Mouse (Mus musculus): Measurements from ENCODE around the gene Pabpc4. TPM values are rescaled to one million over a fixed set of nuclear protein-coding genes. Genes with fewer than 3 reads are reported as not detected.
"Not testable (repeated sequence)": the region's sequence is repeated elsewhere in the genome, so short reads cannot be mapped to it uniquely, and the experiment has no call there.

Gene Pabpc4
- polyA plus RNA-seq, 1 experiment, result 221 TPM

- Histone ChIP-seq H3K9ac (ENCODE audit: low read depth, poor library complexity, severe bottlenecking) (no peak overlapping the region), H3K4me3 (ENCODE audit: low read depth, low read length) (no peak overlapping the region), H3K4me1 (ENCODE audit: control insufficient read depth, insufficient read depth, low read length) (no peaks in the 10 kb centered on the region), H3K27me3 (ENCODE audit: control insufficient read depth, insufficient read depth, low read length, poor library complexity, severe bottlenecking) (no peaks in the 10 kb centered on the region), H3K36me3 (ENCODE audit: control insufficient read depth, insufficient read depth, low read length, poor library complexity, severe bottlenecking) (no peaks in the 10 kb centered on the region), H3K27ac (ENCODE audit: insufficient read depth, low read length) (no peak overlapping the region), H3K9me3 (replicated peaks; ENCODE audit: control insufficient read depth, insufficient read depth, low read length, poor library complexity, severe bottlenecking) (no peaks in the 10 kb centered on the region)
- TF ChIP-seq POLR2A (IDR thresholded peaks at IDR 0.05; ENCODE audit: insufficient read depth, low read length), result no peak
- no peak for TF ChIP-seq CTCF (IDR thresholded peaks at IDR 0.05; ENCODE audit: low read depth, low read length)
- no peak for TF ChIP-seq EP300 (IDR thresholded peaks at IDR 0.05; ENCODE audit: insufficient read depth, low read depth, low read length)
These were observed 1.9 kb upstream of the Pabpc4 start for GRCm38 (mm10) chr4:123260071-123260746.

DNA sequence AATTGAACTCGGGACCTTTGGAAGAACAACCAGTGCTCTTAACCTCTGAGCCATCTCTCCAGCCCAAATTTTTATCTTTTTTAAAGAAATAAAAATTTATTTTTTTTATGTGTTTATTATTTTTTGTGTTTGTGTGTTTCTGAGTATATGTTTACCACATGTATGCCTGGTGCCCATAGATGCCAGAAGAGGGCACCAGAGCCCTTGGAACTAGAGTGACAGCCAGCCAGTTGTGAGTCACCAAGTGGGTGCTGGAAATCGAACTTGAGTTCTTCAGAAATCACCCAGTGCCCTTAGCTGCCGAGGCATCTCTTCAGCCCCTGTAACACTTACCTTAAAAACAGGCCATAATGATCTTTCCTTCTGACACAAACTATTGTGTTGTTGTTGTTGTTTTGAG lies 8.9 kb downstream of the Pabpc4 start:
- H3K4me1 ChIP-seq (ENCODE audit: control insufficient read depth, insufficient read depth, low read length), result no peaks in the 10 kb centered on the region
- no peak overlapping the region for H3K9ac ChIP-seq (ENCODE audit: low read depth, poor library complexity, severe bottlenecking)
- TF ChIP-seq EP300 (IDR thresholded peaks at IDR 0.05; ENCODE audit: insufficient read depth, low read depth, low read length), result no peak
- TF ChIP-seq POLR2A (IDR thresholded peaks at IDR 0.05; ENCODE audit: insufficient read depth, low read length), result no peak
- peak; percentile 35 for TF ChIP-seq CTCF (IDR thresholded peaks at IDR 0.05; ENCODE audit: low read depth, low read length)
- H3K36me3 ChIP-seq (ENCODE audit: control insufficient read depth, insufficient read depth, low read length, poor library complexity, severe bottlenecking), result no peaks in the 10 kb centered on the region
- no peak overlapping the region for H3K4me3 ChIP-seq (ENCODE audit: low read depth, low read length)
- no peaks in the 10 kb centered on the region for H3K27me3 ChIP-seq (ENCODE audit: control insufficient read depth, insufficient read depth, low read length, poor library complexity, severe bottlenecking)
- no peaks in the 10 kb centered on the region for H3K9me3 ChIP-seq (replicated peaks; ENCODE audit: control insufficient read depth, insufficient read depth, low read length, poor library complexity, severe bottlenecking)
- H3K27ac ChIP-seq (ENCODE audit: insufficient read depth, low read length), result no peak overlapping the region

- Histone ChIP-seq H3K4me3 (ENCODE audit: low read depth, low read length) (no peak overlapping the region), H3K9me3 (replicated peaks; ENCODE audit: control insufficient read depth, insufficient read depth, low read length, poor library complexity, severe bottlenecking) (no peaks in the 10 kb centered on the region), H3K9ac (ENCODE audit: low read depth, poor library complexity, severe bottlenecking) (no peak overlapping the region), H3K4me1 (ENCODE audit: control insufficient read depth, insufficient read depth, low read length) (no peaks in the 10 kb centered on the region), H3K27ac (ENCODE audit: insufficient read depth, low read length) (no peak overlapping the region), H3K36me3 (ENCODE audit: control insufficient read depth, insufficient read depth, low read length, poor library complexity, severe bottlenecking) (peaks cover 9% of the 10 kb centered on the region; the same call in 1 of the 2 replicates), H3K27me3 (ENCODE audit: control insufficient read depth, insufficient read depth, low read length, poor library complexity, severe bottlenecking) (no peaks in the 10 kb centered on the region)
- TF ChIP-seq EP300 (IDR thresholded peaks at IDR 0.05; ENCODE audit: insufficient read depth, low read depth, low read length) (no peak), CTCF (IDR thresholded peaks at IDR 0.05; ENCODE audit: low read depth, low read length) (no peak), POLR2A (IDR thresholded peaks at IDR 0.05; ENCODE audit: insufficient read depth, low read length) (no peak)
These were observed 18.0 kb downstream of the Pabpc4 start for GRCm38 (mm10) chr4:123280117-123280516.

- no peak overlapping the region for H3K27ac ChIP-seq (ENCODE audit: insufficient read depth, low read length)
- H3K27me3 ChIP-seq (ENCODE audit: control insufficient read depth, insufficient read depth, low read length, poor library complexity, severe bottlenecking), result no peaks in the 10 kb centered on the region
- H3K4me3 ChIP-seq (ENCODE audit: low read depth, low read length), result peak overlapping the region; percentile 70
- peak overlapping the region; percentile 61 for H3K9ac ChIP-seq (ENCODE audit: low read depth, poor library complexity, severe bottlenecking)
- peaks cover 32% of the 10 kb centered on the region for H3K36me3 ChIP-seq (ENCODE audit: control insufficient read depth, insufficient read depth, low read length, poor library complexity, severe bottlenecking)
- TF ChIP-seq EP300 (IDR thresholded peaks at IDR 0.05; ENCODE audit: insufficient read depth, low read depth, low read length) (peak; percentile 65; the same call in 1 of the 2 replicates), POLR2A (IDR thresholded peaks at IDR 0.05; ENCODE audit: insufficient read depth, low read length) (no peak), CTCF (IDR thresholded peaks at IDR 0.05; ENCODE audit: low read depth, low read length) (peak; percentile 75)
- H3K9me3 ChIP-seq (replicated peaks; ENCODE audit: control insufficient read depth, insufficient read depth, low read length, poor library complexity, severe bottlenecking), result no peaks in the 10 kb centered on the region
- no peaks in the 10 kb centered on the region for H3K4me1 ChIP-seq (ENCODE audit: control insufficient read depth, insufficient read depth, low read length)
These were observed 20.3 kb downstream of the Pabpc4 start for GRCm38 (mm10) chr4:123282500-123282899.

DNA sequence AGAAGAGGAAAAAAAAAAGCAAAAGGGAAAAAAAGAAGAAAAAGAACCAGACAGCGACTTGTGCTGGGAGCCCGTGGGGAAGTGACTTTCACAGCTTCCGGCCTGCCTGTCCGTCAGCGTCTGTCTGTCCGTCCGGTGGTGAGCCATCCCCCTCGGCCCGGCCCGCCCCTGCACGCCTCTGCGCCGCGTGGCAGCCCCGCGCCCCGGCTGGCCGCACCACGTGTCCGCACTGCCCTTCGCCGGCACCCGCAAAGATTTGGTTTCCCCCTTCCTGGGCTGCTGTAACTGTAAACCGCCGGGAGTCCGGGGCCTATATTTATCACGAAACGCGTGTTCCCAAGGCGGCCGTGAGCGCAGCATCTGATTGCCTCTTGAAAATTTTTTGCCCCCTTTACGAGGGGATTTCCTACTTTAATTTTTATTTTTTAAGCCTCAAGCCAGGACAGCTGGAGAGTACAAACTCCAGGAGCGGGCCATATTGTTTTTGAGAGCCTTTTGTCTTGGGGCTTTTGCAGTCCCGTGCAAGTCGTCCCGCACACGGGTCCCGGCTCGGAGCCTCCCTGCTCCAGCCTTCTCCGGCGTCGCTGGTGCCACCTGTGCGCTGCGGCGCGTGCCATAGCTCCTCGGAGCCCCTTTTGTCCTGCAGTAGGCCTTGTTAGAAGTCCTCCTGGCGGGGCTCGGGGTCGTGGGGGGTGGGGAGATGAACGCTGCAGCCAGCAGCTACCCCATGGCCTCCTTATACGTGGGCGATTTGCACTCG lies 20.9 kb downstream of the Pabpc4 start:
- not testable (repeated sequence) for H3K4me1 ChIP-seq (ENCODE audit: control insufficient read depth, insufficient read depth, low read length); H3K27me3 ChIP-seq (ENCODE audit: control insufficient read depth, insufficient read depth, low read length, poor library complexity, severe bottlenecking); H3K9me3 ChIP-seq (replicated peaks; ENCODE audit: control insufficient read depth, insufficient read depth, low read length, poor library complexity, severe bottlenecking); H3K27ac ChIP-seq (ENCODE audit: insufficient read depth, low read length)
- H3K4me3 ChIP-seq (ENCODE audit: low read depth, low read length), result peak overlapping the region; percentile 70
- H3K9ac ChIP-seq (ENCODE audit: low read depth, poor library complexity, severe bottlenecking), result peak overlapping the region; percentile 61
- peaks cover 38% of the 10 kb centered on the region for H3K36me3 ChIP-seq (ENCODE audit: control insufficient read depth, insufficient read depth, low read length, poor library complexity, severe bottlenecking)

DNA sequence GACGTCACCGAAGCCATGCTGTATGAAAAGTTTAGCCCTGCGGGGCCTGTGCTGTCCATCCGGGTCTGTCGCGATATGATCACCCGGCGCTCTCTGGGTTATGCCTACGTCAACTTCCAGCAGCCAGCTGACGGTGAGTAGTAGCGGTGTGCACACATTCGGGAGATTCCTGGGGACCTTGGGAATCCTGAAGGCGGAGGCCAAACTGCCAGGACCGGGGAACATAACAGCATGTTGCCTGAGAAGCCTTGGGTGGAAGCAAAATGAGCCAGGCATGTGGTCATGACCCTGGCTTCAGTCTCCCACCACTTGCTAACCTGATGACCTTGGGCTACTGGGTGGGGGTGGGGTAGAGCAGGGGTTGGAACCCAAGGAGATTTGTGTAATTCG lies 21.5 kb downstream of the Pabpc4 start:
- H3K36me3 ChIP-seq (ENCODE audit: control insufficient read depth, insufficient read depth, low read length, poor library complexity, severe bottlenecking), result peaks cover 43% of the 10 kb centered on the region
- not testable (repeated sequence) for H3K27ac ChIP-seq (ENCODE audit: insufficient read depth, low read length); H3K27me3 ChIP-seq (ENCODE audit: control insufficient read depth, insufficient read depth, low read length, poor library complexity, severe bottlenecking); H3K4me1 ChIP-seq (ENCODE audit: control insufficient read depth, insufficient read depth, low read length); H3K9me3 ChIP-seq (replicated peaks; ENCODE audit: control insufficient read depth, insufficient read depth, low read length, poor library complexity, severe bottlenecking)
- H3K9ac ChIP-seq (ENCODE audit: low read depth, poor library complexity, severe bottlenecking), result peak overlapping the region; percentile 61
- H3K4me3 ChIP-seq (ENCODE audit: low read depth, low read length), result peak overlapping the region; percentile 78

Measured in ES-Bruce4 (cell line).